Mouse (Mus musculus): ENCODE results near the gene Snapc4. TPM values are rescaled to one million over a fixed set of nuclear protein-coding genes. Genes with fewer than 3 reads are reported as not detected.

Snapc4 gene
- 104 TPM for total RNA-seq (2023)

GRCm38 (mm10) chr2:26380131-26380771 lies at the start of gene Snapc4:
Gene Snapc4, minus strand, starts transcription at chr2:26380653.

GRCm38 (mm10) chr2:26408515-26409356 lies 28.3 kb upstream of the Snapc4 start, which contains the start of gene Inpp5e:
Gene Inpp5e, minus strand, starts transcription at chr2:26409203.

GRCm38 (mm10) chr2:26389154-26389690 lies 8.8 kb upstream of the Snapc4 start, which contains the start of the genes Entr1 and Pmpca:
Gene Entr1, minus strand, starts transcription at chr2:26389316.
Gene Pmpca, plus strand, starts transcription at chr2:26389339.

GRCm38 (mm10) chr2:26360772-26361171 lies 19.7 kb downstream of the Snapc4 start, which contains the start of gene Card9:
Gene Card9, minus strand, starts transcription at chr2:26360918.

GRCm38 (mm10) chr2:26351358-26352290 lies 28.8 kb downstream of the Snapc4 start, which contains the start of gene Dnlz:
Gene Dnlz, minus strand, starts transcription at chr2:26352110.

GRCm38 (mm10) chr2:26315072-26315924 lies 65.2 kb downstream of the Snapc4 start, which contains the start of gene Gpsm1:
Gene Gpsm1, plus strand, starts transcription at chr2:26315515.

Other genes with a start within 250 kb of the Snapc4 start
- not detected for gene Lhx3, start 172.4 kb downstream of the Snapc4 start, total RNA-seq (2023)
- gene Qsox2, start 143.1 kb downstream of the Snapc4 start, total RNA-seq (2023): 6.4 TPM
- gene Ccdc187, start 86.1 kb downstream of the Snapc4 start, total RNA-seq (2023): not detected
- 25.9 TPM for gene Gpsm1, start 65.1 kb downstream of the Snapc4 start, total RNA-seq (2023)
- 9.5 TPM for gene Dnlz, start 28.5 kb downstream of the Snapc4 start, total RNA-seq (2023)
- gene Card9, start 19.7 kb downstream of the Snapc4 start, total RNA-seq (2023): 5.3 TPM
- 124 TPM for gene Entr1, start 8.7 kb upstream of the Snapc4 start, total RNA-seq (2023)
- gene Pmpca, start 8.7 kb upstream of the Snapc4 start, total RNA-seq (2023): 76.4 TPM
- 22.7 TPM for gene Inpp5e, start 28.6 kb upstream of the Snapc4 start, total RNA-seq (2023)
- gene Sec16a, start 64.6 kb upstream of the Snapc4 start, total RNA-seq (2023): 93.1 TPM
- 110 TPM for gene Notch1, start 136.0 kb upstream of the Snapc4 start, total RNA-seq (2023)
- gene Egfl7, start 199.4 kb upstream of the Snapc4 start, total RNA-seq (2023): 0.70 TPM
- not detected for gene Gm20532, start 206.0 kb upstream of the Snapc4 start, total RNA-seq (2023)
- 9.6 TPM for gene Agpat2, start 223.8 kb upstream of the Snapc4 start, total RNA-seq (2023)
- 1.6 TPM for gene Fam69b, start 247.8 kb upstream of the Snapc4 start, total RNA-seq (2023)